Mouse (Mus musculus): Measurements from ENCODE around the gene Cox19. TPM values are rescaled to one million over a fixed set of nuclear protein-coding genes. Genes with fewer than 3 reads are reported as not detected.

Gene Cox19
- polyA plus RNA-seq, 1 experiment: 90.2 TPM

- Histone ChIP-seq H3K4me3 (ENCODE audit: insufficient read depth, low read length) (no peak overlapping the region), H3K4me1 (ENCODE audit: control insufficient read depth, insufficient read depth, low read length) (peaks cover 7% of the 10 kb centered on the region), H3K27ac (ENCODE audit: insufficient read depth, low read length) (peak overlapping the region; percentile 79)
- TF ChIP-seq POLR2A (IDR thresholded peaks at IDR 0.05; ENCODE audit: extremely low read depth, insufficient read depth, low read length): no peak
- no peak for TF ChIP-seq CTCF (IDR thresholded peaks at IDR 0.05; ENCODE audit: extremely low read depth, insufficient read depth, low read length)
Observed at GRCm38 (mm10) chr5:139364911-139365571, 13.8 kb upstream of the Cox19 start.

GRCm38 (mm10) chr5:139364260-139364910 lies 13.2 kb upstream of the Cox19 start:
- TF ChIP-seq CTCF (IDR thresholded peaks at IDR 0.05; ENCODE audit: extremely low read depth, insufficient read depth, low read length): peak; percentile 99
- no peak for TF ChIP-seq POLR2A (IDR thresholded peaks at IDR 0.05; ENCODE audit: extremely low read depth, insufficient read depth, low read length)
- peak overlapping the region; percentile 79 for H3K27ac ChIP-seq (ENCODE audit: insufficient read depth, low read length)
- no peak overlapping the region for H3K4me3 ChIP-seq (ENCODE audit: insufficient read depth, low read length)
- H3K4me1 ChIP-seq (ENCODE audit: control insufficient read depth, insufficient read depth, low read length): peaks cover 7% of the 10 kb centered on the region

- no peak overlapping the region for H3K27ac ChIP-seq (ENCODE audit: insufficient read depth, low read length)
- TF ChIP-seq CTCF (IDR thresholded peaks at IDR 0.05; ENCODE audit: extremely low read depth, insufficient read depth, low read length) (no peak), POLR2A (IDR thresholded peaks at IDR 0.05; ENCODE audit: extremely low read depth, insufficient read depth, low read length) (no peak)
- H3K4me1 ChIP-seq (ENCODE audit: control insufficient read depth, insufficient read depth, low read length): peaks cover 7% of the 10 kb centered on the region
- H3K4me3 ChIP-seq (ENCODE audit: insufficient read depth, low read length): no peak overlapping the region
Observed at GRCm38 (mm10) chr5:139363858-139364257, 12.6 kb upstream of the Cox19 start.

DNA sequence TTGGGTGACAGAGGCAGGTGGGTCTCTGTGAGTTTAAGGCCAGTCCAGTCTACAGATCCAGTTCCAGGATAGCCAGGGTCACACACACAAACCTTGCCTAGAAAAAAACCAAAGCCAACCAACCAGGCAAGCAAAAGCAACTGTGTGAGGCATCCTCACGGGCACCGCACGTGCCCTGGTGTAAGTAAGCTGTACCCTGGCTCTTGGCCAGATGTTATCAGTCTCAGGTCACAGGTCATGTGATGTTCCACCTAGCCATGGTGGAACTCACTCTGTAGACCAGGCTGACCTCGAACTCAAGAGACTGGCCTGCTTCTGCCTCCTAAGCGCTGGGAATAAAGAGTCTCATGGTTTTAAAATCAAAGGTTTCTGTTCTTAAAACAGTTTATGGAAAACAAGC lies 8.0 kb upstream of the Cox19 start:
- Histone ChIP-seq H3K27ac (ENCODE audit: insufficient read depth, low read length) (no peak overlapping the region), H3K4me3 (ENCODE audit: insufficient read depth, low read length) (no peak overlapping the region), H3K4me1 (ENCODE audit: control insufficient read depth, insufficient read depth, low read length) (no peaks in the 10 kb centered on the region)
- TF ChIP-seq CTCF (IDR thresholded peaks at IDR 0.05; ENCODE audit: extremely low read depth, insufficient read depth, low read length) (no peak), POLR2A (IDR thresholded peaks at IDR 0.05; ENCODE audit: extremely low read depth, insufficient read depth, low read length) (no peak)

DNA sequence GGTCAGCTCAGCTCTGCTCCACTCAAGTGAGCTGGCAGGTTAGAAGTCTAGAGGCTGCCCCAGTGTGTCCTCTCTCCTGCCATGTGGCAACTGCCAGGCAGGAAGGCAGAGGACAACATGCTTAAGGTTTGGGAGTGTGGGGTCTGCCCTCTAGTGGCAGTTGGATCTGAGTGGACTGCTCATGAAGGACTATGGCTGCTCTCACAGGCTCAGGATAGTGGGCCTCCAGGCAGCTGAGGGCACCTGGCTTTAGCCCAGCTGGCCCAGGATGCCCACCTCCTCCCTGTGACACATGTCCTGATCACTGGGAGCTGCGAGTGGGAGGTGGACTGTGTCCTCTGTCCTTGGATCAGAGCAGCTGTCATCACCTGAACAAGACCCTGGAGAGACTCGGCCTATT lies 7.4 kb upstream of the Cox19 start:
- H3K4me3 ChIP-seq (ENCODE audit: insufficient read depth, low read length): no peak overlapping the region
- TF ChIP-seq POLR2A (IDR thresholded peaks at IDR 0.05; ENCODE audit: extremely low read depth, insufficient read depth, low read length): no peak
- TF ChIP-seq CTCF (IDR thresholded peaks at IDR 0.05; ENCODE audit: extremely low read depth, insufficient read depth, low read length): peak; percentile 61
- H3K4me1 ChIP-seq (ENCODE audit: control insufficient read depth, insufficient read depth, low read length): no peaks in the 10 kb centered on the region
- no peak overlapping the region for H3K27ac ChIP-seq (ENCODE audit: insufficient read depth, low read length)

- Histone ChIP-seq H3K4me1 (ENCODE audit: control insufficient read depth, insufficient read depth, low read length) (no peaks in the 10 kb centered on the region), H3K4me3 (ENCODE audit: insufficient read depth, low read length) (no peak overlapping the region), H3K27ac (ENCODE audit: insufficient read depth, low read length) (no peak overlapping the region)
- TF ChIP-seq POLR2A (IDR thresholded peaks at IDR 0.05; ENCODE audit: extremely low read depth, insufficient read depth, low read length) (no peak), CTCF (IDR thresholded peaks at IDR 0.05; ENCODE audit: extremely low read depth, insufficient read depth, low read length) (peak; percentile 95)
Observed at GRCm38 (mm10) chr5:139355235-139355772, 4.1 kb upstream of the Cox19 start.

DNA sequence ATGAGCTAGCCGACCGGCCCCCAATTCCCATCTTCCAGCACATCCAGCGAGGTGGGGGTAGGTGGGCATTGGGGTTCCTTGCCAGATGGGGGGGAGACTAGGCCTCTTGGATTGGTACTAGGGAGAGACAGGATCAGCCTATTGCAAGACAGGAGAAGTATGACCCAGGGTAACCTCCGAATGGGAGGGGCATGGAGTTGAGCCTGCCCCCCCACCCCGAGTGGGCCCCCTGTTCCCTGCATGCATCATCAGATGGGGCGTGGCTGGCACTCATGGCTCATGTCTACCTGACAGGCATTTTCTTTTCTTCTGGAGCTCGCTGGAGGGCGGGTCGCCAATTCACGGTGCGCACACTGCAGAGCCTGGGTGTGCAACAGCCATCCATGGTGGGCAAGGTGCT lies 2.7 kb upstream of the Cox19 start:
- Histone ChIP-seq H3K4me1 (ENCODE audit: control insufficient read depth, insufficient read depth, low read length) (no peaks in the 10 kb centered on the region), H3K4me3 (ENCODE audit: insufficient read depth, low read length) (no peak overlapping the region), H3K27ac (ENCODE audit: insufficient read depth, low read length) (no peak overlapping the region)
- TF ChIP-seq POLR2A (IDR thresholded peaks at IDR 0.05; ENCODE audit: extremely low read depth, insufficient read depth, low read length) (no peak), CTCF (IDR thresholded peaks at IDR 0.05; ENCODE audit: extremely low read depth, insufficient read depth, low read length) (no peak)

DNA sequence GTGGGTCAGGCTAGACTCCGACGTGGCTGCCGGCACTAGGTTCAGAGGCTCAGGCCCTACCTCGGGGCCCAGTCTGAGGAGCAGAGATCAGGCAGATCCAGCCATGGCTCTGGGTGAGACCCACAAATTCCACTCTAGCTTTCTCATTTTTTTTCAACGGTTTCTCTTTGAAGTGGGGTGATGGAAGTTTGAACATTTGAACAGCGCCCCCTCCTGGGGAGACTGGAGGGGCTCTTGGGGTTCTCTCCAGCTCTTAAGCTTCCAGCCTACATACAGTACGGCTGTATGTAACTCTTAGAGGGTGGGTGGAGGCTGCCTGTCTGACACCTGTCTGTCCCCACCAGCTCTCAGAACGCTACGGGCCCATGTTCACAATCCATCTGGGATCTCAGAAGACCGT lies 2.3 kb upstream of the Cox19 start:
- Histone ChIP-seq H3K4me3 (ENCODE audit: insufficient read depth, low read length) (no peak overlapping the region), H3K4me1 (ENCODE audit: control insufficient read depth, insufficient read depth, low read length) (no peaks in the 10 kb centered on the region), H3K27ac (ENCODE audit: insufficient read depth, low read length) (no peak overlapping the region)
- no peak for TF ChIP-seq POLR2A (IDR thresholded peaks at IDR 0.05; ENCODE audit: extremely low read depth, insufficient read depth, low read length)
- no peak for TF ChIP-seq CTCF (IDR thresholded peaks at IDR 0.05; ENCODE audit: extremely low read depth, insufficient read depth, low read length)

DNA sequence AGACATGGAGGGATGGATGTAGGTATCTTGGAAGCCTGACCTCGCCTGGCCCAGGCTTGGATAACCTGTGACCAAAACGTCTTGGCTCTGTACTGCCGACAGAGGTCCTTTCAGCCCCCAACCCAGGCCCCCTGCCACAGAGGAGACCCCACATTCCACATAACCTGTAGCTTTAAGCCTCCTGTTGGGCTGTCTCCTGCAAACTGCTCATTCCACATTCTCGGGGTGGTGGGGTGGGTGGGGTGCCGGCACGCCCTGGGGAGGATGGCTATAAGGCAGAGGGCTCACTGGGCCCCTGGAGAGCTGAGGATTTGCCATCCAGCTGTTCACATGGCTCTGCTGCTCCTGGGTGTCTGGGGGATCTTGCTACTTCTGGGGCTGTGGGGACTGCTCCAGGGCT lies 1.1 kb upstream of the Cox19 start, which contains the start of gene Cyp2w1:
Gene Cyp2w1, plus strand, starts transcription at position 301 of the 400 bp plus-strand sequence.
- TF ChIP-seq POLR2A (IDR thresholded peaks at IDR 0.05; ENCODE audit: extremely low read depth, insufficient read depth, low read length): no peak
- TF ChIP-seq CTCF (IDR thresholded peaks at IDR 0.05; ENCODE audit: extremely low read depth, insufficient read depth, low read length): no peak
- Histone ChIP-seq H3K27ac (ENCODE audit: insufficient read depth, low read length) (no peak within 1 kb of the TSS), H3K4me3 (ENCODE audit: insufficient read depth, low read length) (no peak within 1 kb of the TSS), H3K4me1 (ENCODE audit: control insufficient read depth, insufficient read depth, low read length) (no peaks in the 10 kb centered on the region)

DNA sequence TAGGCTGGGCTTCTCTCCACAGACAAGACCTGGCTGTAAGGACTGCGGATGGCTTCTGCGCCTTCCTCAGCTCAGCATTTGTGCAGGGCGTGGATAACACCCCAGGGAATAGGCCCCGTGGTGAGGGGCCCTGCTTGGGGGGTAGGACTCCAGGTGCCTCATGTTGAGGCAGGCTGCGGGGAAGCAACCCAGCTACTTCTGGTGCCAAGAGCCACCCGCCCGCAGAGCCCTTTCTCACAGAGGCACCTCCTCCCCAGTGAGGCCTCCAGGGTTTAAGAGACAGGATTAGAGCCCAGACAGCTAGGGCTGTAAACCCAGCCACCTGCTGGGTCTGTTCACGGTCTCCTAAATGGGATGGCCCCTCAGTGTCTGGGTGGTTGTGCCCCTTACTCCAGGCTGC lies 410 bp upstream of the Cox19 start:
- no peaks in the 10 kb centered on the region for H3K4me1 ChIP-seq (ENCODE audit: control insufficient read depth, insufficient read depth, low read length)
- H3K27ac ChIP-seq (ENCODE audit: insufficient read depth, low read length): no peak overlapping the region
- H3K4me3 ChIP-seq (ENCODE audit: insufficient read depth, low read length): no peak overlapping the region
- TF ChIP-seq CTCF (IDR thresholded peaks at IDR 0.05; ENCODE audit: extremely low read depth, insufficient read depth, low read length) (no peak), POLR2A (IDR thresholded peaks at IDR 0.05; ENCODE audit: extremely low read depth, insufficient read depth, low read length) (no peak)
